Mouse (Mus musculus): ENCODE results near the gene Sh3pxd2a. TPM values are rescaled to one million over a fixed set of nuclear protein-coding genes. Genes with fewer than 3 reads are reported as not detected.

The Sh3pxd2a gene
- polyA plus RNA-seq, 1 experiment from 2014 or later = 7.1 TPM

Small RNA genes lying within 50 kb of the gene (microRNA-seq; reads per million reads assigned to microRNA genes)
- not detected for gene Mir6995

Other genes with a start within 250 kb of the Sh3pxd2a start
- gene Stn1, start 73.1 kb upstream of the Sh3pxd2a start, polyA plus RNA-seq (2015; fragmentation: Nextera tagmentation; extraction: Ambion mirVana) = 55.9 TPM in 2 replicates
- 13.6 and 15.1 TPM in 2 replicates for gene Slk, start 115.3 kb upstream of the Sh3pxd2a start, polyA plus RNA-seq (2015; fragmentation: Nextera tagmentation; extraction: Ambion mirVana)
- 2.2 and 2.4 TPM in 2 replicates for gene Col17a1, start 227.7 kb upstream of the Sh3pxd2a start, polyA plus RNA-seq (2015; fragmentation: Nextera tagmentation; extraction: Ambion mirVana)